Mouse (Mus musculus): Measurements from ENCODE around the gene Tbl2. TPM values are rescaled to one million over a fixed set of nuclear protein-coding genes. Genes with fewer than 3 reads are reported as not detected.
A peak's percentile ranks its signal among the peaks of the same experiment; 100 is the strongest.

Tbl2 gene
- total RNA-seq, 2 experiments from 2014 or later = 8.8 to 9.1 TPM

DNA sequence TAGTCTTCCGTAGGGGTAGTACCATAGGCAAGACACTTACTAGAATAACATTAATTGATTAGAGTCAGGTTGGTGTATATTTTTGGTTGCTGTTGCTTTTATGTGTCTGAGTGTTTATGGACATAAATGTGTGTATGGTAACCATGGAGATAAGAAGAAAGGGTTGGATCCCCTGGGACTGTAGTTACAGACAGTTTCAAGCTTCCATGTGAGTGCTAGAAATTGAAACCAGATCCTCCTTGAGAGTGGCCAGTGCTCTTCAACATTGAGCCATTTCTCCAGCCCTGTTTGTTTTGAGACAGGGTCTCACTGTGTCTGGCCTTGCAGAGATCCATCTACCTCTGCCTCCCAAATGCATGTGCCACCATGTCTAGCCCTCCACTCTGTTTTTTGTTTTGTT is 43.0 kb downstream of the Tbl2 start:
- no peak for TF ChIP-seq CTCF (IDR thresholded peaks at IDR 0.05)
- H3K27ac ChIP-seq = peak overlapping the region; percentile 57
- intact Hi-C loops (cut with DNase I) = loop anchor here (5.0 kb wide), 1 partner anchor 175 kb away; no protein-coding TSS in a partner anchor
- DNase-seq = no peak
- no peak overlapping the region for H3K4me3 ChIP-seq

DNA sequence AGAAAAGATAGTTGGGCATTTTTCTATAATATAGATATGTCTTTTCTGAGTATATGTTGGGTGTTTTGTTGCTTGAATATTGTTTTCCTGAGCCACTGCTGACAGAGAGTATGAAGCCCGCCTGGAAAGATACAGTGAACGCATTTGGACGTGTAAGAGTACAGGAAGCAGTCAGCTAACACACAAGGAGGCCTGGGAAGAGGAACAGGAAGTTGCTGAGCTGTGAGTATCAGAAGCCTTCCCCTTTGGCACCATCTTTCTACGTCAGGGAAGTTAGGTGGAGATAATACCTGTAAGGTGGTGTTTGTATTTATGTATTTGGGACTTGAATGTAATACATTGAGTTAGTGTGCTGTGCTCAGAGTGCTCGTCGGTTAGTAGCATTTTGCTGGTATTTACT is 46.9 kb downstream of the Tbl2 start:
- intact Hi-C loops (cut with DNase I) = no loop called here
- Histone ChIP-seq H3K4me3 (no peak overlapping the region), H3K27ac (peak overlapping the region; percentile 70; the same call in 1 of the 2 replicates)
- TF ChIP-seq CTCF (IDR thresholded peaks at IDR 0.05) = no peak
- DNase-seq = no peak

GRCm38 (mm10) chr5:135202763-135203162 is 53.3 kb downstream of the Tbl2 start:
- Histone ChIP-seq H3K27ac (peak overlapping the region; percentile 67), H3K4me3 (no peak overlapping the region)
- intact Hi-C loops (cut with DNase I) = no loop called here
- DNase-seq = peak; percentile 44
- no peak for TF ChIP-seq CTCF (IDR thresholded peaks at IDR 0.05)

DNA sequence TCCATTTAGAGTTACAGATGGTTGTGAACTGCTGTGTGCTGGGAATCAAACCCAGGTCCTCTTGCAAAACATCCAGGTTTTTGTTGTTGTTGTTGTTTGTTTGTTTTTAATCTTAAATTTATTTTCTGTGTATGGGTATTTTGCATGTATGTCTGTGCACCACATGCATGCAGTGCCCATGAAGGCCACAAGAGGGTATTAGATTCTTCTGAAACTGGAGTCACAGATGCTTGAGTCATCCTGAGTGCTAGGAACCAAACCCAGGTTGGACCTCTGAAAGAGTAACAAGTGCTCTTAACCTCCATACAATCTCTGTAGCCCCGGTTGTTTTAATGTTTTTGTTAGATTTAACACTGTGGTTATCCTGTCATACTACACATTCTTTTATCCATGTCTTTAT is 58.7 kb downstream of the Tbl2 start:
- Histone ChIP-seq H3K27ac (no peak overlapping the region), H3K4me3 (no peak overlapping the region)
- intact Hi-C loops (cut with DNase I) = no loop called here
- peak; percentile 42 for TF ChIP-seq CTCF (IDR thresholded peaks at IDR 0.05)
- DNase-seq = no peak

Small RNAs within 50 kb of the gene (microRNA-seq; reads per million reads assigned to microRNA genes)
- not detected for gene Gm25315

Other genes starting within 250 kb of the Tbl2 start
- gene Tmem270, start 242.9 kb upstream of the Tbl2 start, total RNA-seq (2021) = not detected
- gene Cldn13, start 234.1 kb upstream of the Tbl2 start, total RNA-seq (2021) = not detected
- 1 to 10 TPM; 4.2 to 4.6 TPM for gene Mettl27, start 217.3 kb upstream of the Tbl2 start, total RNA-seq (2021)
- not detected for gene Cldn4, start 202.7 kb upstream of the Tbl2 start, total RNA-seq (2021)
- not detected for gene Cldn3, start 163.4 kb upstream of the Tbl2 start, total RNA-seq (2021)
- gene Abhd11, start 140.5 kb upstream of the Tbl2 start, total RNA-seq (2021) = 10 to 100 TPM; 45.5 to 56.8 TPM
- 1 to 10 TPM in 1 of 2 experiments, under 1 TPM in 1; 0.64 to 1.3 TPM for gene Stx1a, start 126.2 kb upstream of the Tbl2 start, total RNA-seq (2021)
- 10 to 100 TPM; 25.0 to 30.2 TPM for gene Dnajc30, start 85.5 kb upstream of the Tbl2 start, total RNA-seq (2021)
- 10 to 100 TPM; 25.8 to 26.2 TPM for gene Bud23, start 84.7 kb upstream of the Tbl2 start, total RNA-seq (2021)
- under 1 TPM; 0.33 TPM for gene Vps37d, start 71.4 kb upstream of the Tbl2 start, total RNA-seq (2021)
- 100 to 1,000 TPM in 1 of 2 experiments, 10 to 100 TPM in 1; 64.8 to 100 TPM for gene Mlxipl, start 59.8 kb upstream of the Tbl2 start, total RNA-seq (2021)
- 10 to 100 TPM; 28.3 to 28.6 TPM for gene Bcl7b, start 18.6 kb downstream of the Tbl2 start, total RNA-seq (2021)
- 10 to 100 TPM; 32.7 to 36.8 TPM for gene Baz1b, start 37.6 kb downstream of the Tbl2 start, total RNA-seq (2021)
- gene Fzd9, start 101.6 kb downstream of the Tbl2 start, total RNA-seq (2021) = 10 to 100 TPM; 23.1 to 52.1 TPM
- not detected for gene Fkbp6, start 200.4 kb downstream of the Tbl2 start, total RNA-seq (2021)
- not detected for gene Trim50, start 203.6 kb downstream of the Tbl2 start, total RNA-seq (2021)
- 1 to 10 TPM; 7.8 to 9.2 TPM for gene Nsun5, start 220.3 kb downstream of the Tbl2 start, total RNA-seq (2021)
- gene Pom121, start 244.9 kb downstream of the Tbl2 start, total RNA-seq (2021) = 10 to 100 TPM; 11.0 to 12.3 TPM

Measured in gastrocnemius, adult 2 months (tissue).